Mouse (Mus musculus) heart, adult 2 months (tissue): Measurements from ENCODE around the gene Bex1. TPM values are rescaled to one million over a fixed set of nuclear protein-coding genes. Genes with fewer than 3 reads are reported as not detected.

Experiments used
- DNase-seq, 2 experiments: peaks; one replicate each; pipeline ENCODE4 v3.0.0; 2021
- H3K27ac ChIP-seq: fragments of 200-600 bp; 2 replicates; pipeline ENCODE4 v1.8.1; 2022
- H3K27me3 ChIP-seq: fragments of 200-500 bp; 2 replicates; pipeline ENCODE4 v1.6.1; 2012; ENCODE audit warnings: mild to moderate bottlenecking, low read length, inconsistent platforms, mixed read lengths; ENCODE audit not compliant: control insufficient read depth, insufficient read depth
- H3K36me3 ChIP-seq: fragments of 200-500 bp; 2 replicates; pipeline ENCODE4 v1.6.1; 2012; ENCODE audit warnings: low read length, inconsistent platforms; ENCODE audit not compliant: control insufficient read depth, insufficient read depth
- H3K4me1 ChIP-seq: fragments of 200-500 bp; 2 replicates; pipeline ENCODE4 v1.6.1; 2011; ENCODE audit warnings: low read length; ENCODE audit not compliant: control insufficient read depth, insufficient read depth
- H3K4me3 ChIP-seq: fragments of 200-600 bp; 2 replicates; pipeline ENCODE4 v1.8.1; 2022
- H3K79me2 ChIP-seq: fragments of 200-500 bp; replicated peaks from 2 replicates; pipeline ENCODE4 v1.6.1; 2012; ENCODE audit warnings: mild to moderate bottlenecking, inconsistent platforms, low read length, moderate library complexity, mixed read lengths; ENCODE audit not compliant: control insufficient read depth, insufficient read depth
- H3K9ac ChIP-seq: fragments of 200-500 bp; 2 replicates; pipeline ENCODE4 v1.6.1; 2012; ENCODE audit warnings: low read depth, mild to moderate bottlenecking, control low read depth, inconsistent platforms, low read length, mixed read lengths
- CTCF ChIP-seq: fragments of 200-600 bp; IDR thresholded peaks from 2 replicates; pipeline ENCODE4 v1.8.1; 2022; ENCODE audit warnings: antibody characterized with exemption, mild to moderate bottlenecking, moderate library complexity
- EP300 ChIP-seq: fragments of 200-500 bp; IDR thresholded peaks from 2 replicates; pipeline ENCODE4 v1.6.1; 2011; ENCODE audit warnings: low read depth, low read length, control low read depth; ENCODE audit not compliant: insufficient read depth
- POLR2A ChIP-seq: fragments of 200-500 bp; IDR thresholded peaks from 2 replicates; pipeline ENCODE4 v1.6.1; 2011; ENCODE audit warnings: mild to moderate bottlenecking, low read depth, low read length, control low read depth; ENCODE audit not compliant: insufficient read depth
- WGBS: fragments of 180-500 bp; shearing (Covaris S2); methylation state at CpG from one replicate; pipeline ENCODE4 v1.1.7; 2018; 5-methylcytosine and 5-hydroxymethylcytosine counted together
- intact Hi-C: fragments of 180-260 bp; cut with DNase I; formaldehyde crosslinking; loops from one replicate; pipeline ENCODE4 v1.15.1; 2025
- polyA plus RNA-seq: library from polyadenylated mRNA; depleted of rRNA; stranded (reverse); fragments of >200 nt; gene quantifications from 2 replicates; pipeline ENCODE4 v1.2.3, GENCODE M21; 2012
- total RNA-seq, 2 experiments: library from RNA; stranded (reverse); gene quantifications; 2 replicates each; pipeline ENCODE4 v1.2.3; 2021

Gene Bex1
- total and polyA plus RNA-seq, 3 experiments = 1.8 to 3.7 (median 2.4) TPM

DNA sequence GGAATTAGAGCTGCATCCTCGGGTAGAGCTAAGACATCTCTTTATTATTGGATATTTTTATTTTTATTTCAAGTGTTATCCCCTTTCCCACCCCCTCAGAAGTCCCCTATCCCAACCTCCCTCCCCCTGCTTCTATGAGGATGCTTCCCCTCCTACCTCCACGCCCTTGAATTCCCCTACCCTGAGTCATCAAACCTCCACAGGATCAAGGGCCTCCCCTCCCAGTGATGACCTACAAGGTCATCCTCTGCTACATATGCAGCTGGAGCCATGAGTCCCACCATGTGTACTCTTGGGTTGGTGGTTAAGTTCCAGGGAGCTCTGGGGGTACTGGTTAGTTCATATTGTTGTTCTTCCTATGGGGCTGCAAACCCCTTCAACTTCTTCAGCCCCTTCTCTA, 1.9 kb downstream of the Bex1 start:
- Histone ChIP-seq H3K27me3 (no peaks in the 10 kb centered on the region), H3K27ac (no peak overlapping the region), H3K36me3 (no peaks in the 10 kb centered on the region), H3K4me3 (no peak overlapping the region), H3K4me1 (no peaks in the 10 kb centered on the region), H3K9ac (no peak overlapping the region), H3K79me2 (no peaks in the 10 kb centered on the region)
- WGBS = 52% methylated on average over 2 of the region's 2 CpGs
- DNase-seq = no peak
- intact Hi-C loops = no loop called here
- TF ChIP-seq POLR2A (no peak), EP300 (no peak), CTCF (no peak)

DNA sequence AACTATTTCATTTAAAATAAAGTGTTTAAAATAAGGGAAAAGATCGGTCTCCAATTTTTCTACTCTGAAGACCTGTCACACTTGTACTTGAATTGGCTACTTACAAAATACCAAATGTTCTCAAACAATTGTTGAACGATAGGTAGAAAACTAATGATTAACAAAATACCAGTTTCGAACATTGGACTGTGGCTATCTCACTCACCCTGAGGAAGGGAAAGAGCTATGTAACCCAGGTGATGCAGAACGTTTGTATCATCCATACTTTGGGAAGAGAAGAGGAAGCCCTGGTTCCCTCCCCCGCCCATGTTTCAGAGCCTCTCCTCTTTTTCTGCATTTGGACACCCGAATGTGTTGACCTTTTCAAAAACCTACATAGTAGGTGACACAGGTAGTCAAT, 10.9 kb downstream of the Bex1 start:
- DNase-seq = no peak
- Histone ChIP-seq H3K79me2 (no peaks in the 10 kb centered on the region), H3K9ac (no peak overlapping the region), H3K27me3 (no peaks in the 10 kb centered on the region), H3K36me3 (no peaks in the 10 kb centered on the region), H3K4me1 (no peaks in the 10 kb centered on the region; the same call in 1 of the 2 replicates), H3K4me3 (no peak overlapping the region), H3K27ac (no peak overlapping the region)
- intact Hi-C loops = no loop called here
- WGBS = 67% methylated on average over 6 of the region's 6 CpGs
- no peak for TF ChIP-seq POLR2A
- no peak for TF ChIP-seq EP300
- TF ChIP-seq CTCF = no peak

DNA sequence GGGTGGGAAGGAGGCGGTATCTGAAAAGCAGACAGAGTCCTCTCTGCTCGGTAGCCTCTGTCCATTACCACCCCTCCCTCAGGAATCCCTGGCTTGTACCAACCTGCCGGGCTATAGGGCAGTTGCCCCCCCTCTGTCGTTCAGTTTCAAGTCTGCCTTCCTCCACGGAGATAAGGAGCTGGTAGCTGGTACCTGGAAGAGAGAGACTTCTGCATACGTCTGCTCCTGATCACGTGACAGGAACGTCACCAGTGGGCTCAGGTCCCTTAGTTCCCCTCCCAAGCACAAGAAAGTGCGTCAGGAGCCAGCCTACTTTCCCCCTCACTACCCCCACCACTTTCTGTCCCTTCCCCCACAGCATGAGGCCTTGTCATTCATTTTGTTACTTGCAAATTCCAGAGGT, 11.6 kb downstream of the Bex1 start, which contains the start of gene Tceal5:
Tceal5 (minus strand) TSS at position 213 of the 403 bp plus-strand sequence.
- Histone ChIP-seq H3K36me3 (no peaks in the 10 kb centered on the region), H3K27me3 (no peaks in the 10 kb centered on the region), H3K79me2 (no peaks in the 10 kb centered on the region), H3K4me3 (peak within 1 kb of the TSS; percentile 28), H3K27ac (no peak within 1 kb of the TSS), H3K9ac (no peak within 1 kb of the TSS), H3K4me1 (no peaks in the 10 kb centered on the region; the same call in 1 of the 2 replicates)
- peak in 1 of 2 experiments; percentile 1 for DNase-seq
- WGBS = 20% methylated on average over 9 of the region's 9 CpGs
- intact Hi-C loops = no loop called here
- no peak for TF ChIP-seq EP300
- TF ChIP-seq CTCF = no peak
- no peak for TF ChIP-seq POLR2A

DNA sequence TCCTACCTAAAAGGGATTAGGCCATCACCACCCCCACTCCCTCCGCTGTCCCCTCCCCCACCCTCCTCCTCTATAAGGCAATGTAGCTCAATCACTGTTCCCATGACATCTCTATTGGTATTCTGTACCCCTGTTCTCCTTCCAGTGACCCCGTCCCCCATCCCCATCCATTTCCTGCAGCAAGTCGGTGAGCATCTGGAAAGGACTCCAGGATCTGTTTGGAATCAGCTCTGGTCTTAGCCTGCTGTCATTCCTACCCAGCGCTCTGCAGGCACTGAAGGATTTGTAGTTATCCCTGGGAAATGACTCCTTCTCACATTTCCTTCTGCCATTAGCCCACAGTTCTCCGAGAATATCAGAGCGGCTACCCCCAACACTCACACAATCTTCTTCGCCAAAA, 12.1 kb downstream of the Bex1 start:
- H3K27ac ChIP-seq = no peak overlapping the region
- no peak for DNase-seq
- TF ChIP-seq CTCF = no peak
- no peak for TF ChIP-seq EP300
- no peak for TF ChIP-seq POLR2A
- no peak overlapping the region for H3K9ac ChIP-seq
- intact Hi-C loops = no loop called here
- H3K4me3 ChIP-seq = peak overlapping the region; percentile 28; the same call in 1 of the 2 replicates
- no peaks in the 10 kb centered on the region; the same call in 1 of the 2 replicates for H3K4me1 ChIP-seq
- H3K79me2 ChIP-seq = no peaks in the 10 kb centered on the region
- 26% methylated on average over 7 of the region's 7 CpGs for WGBS
- no peaks in the 10 kb centered on the region for H3K27me3 ChIP-seq
- no peaks in the 10 kb centered on the region for H3K36me3 ChIP-seq

DNA sequence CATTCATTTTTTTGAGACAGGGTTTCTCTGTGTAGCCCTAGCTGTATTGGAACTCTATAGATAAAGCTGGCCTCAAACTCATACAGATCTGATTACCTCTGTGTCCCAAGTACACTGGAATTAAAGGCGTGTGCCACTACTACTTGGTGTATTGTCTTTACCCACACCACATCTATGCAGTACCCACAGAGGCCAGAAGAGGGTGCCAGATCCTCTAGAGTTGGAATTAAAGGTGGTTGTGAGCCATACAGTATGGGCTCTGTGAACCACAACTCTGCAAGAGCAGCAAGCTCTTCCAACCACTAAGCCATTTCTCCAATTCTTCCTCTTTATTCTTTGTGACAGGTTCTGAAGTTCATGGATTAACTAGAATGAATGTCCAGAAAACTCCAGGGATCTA, 18.4 kb downstream of the Bex1 start:
- no peak for TF ChIP-seq POLR2A
- TF ChIP-seq EP300 = no peak
- TF ChIP-seq CTCF = peak; percentile 75
- Histone ChIP-seq H3K9ac (no peak overlapping the region), H3K79me2 (no peaks in the 10 kb centered on the region), H3K36me3 (no peaks in the 10 kb centered on the region), H3K4me3 (no peak overlapping the region), H3K27ac (no peak overlapping the region), H3K27me3 (no peaks in the 10 kb centered on the region), H3K4me1 (no peaks in the 10 kb centered on the region)
- 52% methylated on average over 1 of the region's 1 CpGs for WGBS
- intact Hi-C loops = loop anchor here (2.0 kb wide), 1 partner anchor 108 kb away; no protein-coding TSS in a partner anchor
- peak in 1 of 2 experiments; percentile 51 for DNase-seq

DNA sequence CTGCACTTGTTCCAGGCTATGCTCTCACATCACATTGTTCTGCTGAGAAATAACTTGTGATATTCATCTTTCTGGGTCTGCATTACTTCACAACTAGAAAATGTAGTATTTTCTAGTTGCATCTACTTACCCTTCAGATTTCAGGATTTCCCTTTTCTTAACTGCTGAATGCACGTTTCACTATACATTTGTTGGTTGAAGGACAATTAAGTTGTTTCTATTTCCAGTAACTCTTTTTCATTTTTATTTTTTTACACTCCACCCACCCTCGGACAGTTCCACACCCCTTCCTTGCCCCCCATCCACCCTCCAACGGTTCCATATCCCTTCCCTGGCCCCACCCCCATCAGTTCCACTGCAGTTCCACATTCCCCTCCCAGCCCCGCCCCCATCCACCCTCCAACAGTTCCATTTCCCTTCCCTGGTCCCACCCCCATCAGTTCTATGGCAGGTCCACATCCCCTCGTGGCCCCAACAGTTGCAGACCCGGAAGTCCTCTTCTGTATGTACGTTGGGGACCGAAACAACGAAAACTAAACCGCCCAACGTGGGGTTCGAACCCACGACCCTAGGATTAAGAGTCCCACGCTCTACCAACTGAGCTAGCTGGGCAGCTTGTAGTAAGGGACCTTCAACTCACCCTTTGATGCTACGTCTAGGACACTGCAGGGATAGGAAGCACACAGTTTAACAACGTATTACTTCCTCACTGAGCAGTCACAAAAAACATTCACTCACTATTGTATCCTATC, 19.9 kb downstream of the Bex1 start:
- Histone ChIP-seq H3K27ac (no peak overlapping the region), H3K36me3 (no peaks in the 10 kb centered on the region), H3K27me3 (no peaks in the 10 kb centered on the region), H3K4me1 (no peaks in the 10 kb centered on the region), H3K4me3 (no peak overlapping the region), H3K9ac (no peak overlapping the region), H3K79me2 (no peaks in the 10 kb centered on the region)
- DNase-seq = no peak
- intact Hi-C loops = no loop called here
- WGBS = 74% methylated on average over 16 of the region's 16 CpGs
- TF ChIP-seq EP300 = no peak
- TF ChIP-seq CTCF = no peak
- no peak for TF ChIP-seq POLR2A
